Mouse (Mus musculus): ENCODE measurements at regions not wholly inside any gene's neighbourhood (a gene's known extent, or its start where the extent isn't known, plus 50 kb on each side); places are given as distances from the start of the nearest gene placed in this dataset.

GRCm38 (mm10) chr8:89426969-89427368 lies 383.0 kb upstream of the Sall1 start:
- Histone ChIP-seq H3K36me3 (no peaks in the 10 kb centered on the region), H3K9me3 (no peaks in the 10 kb centered on the region), H3K27ac (no peak overlapping the region), H3K4me3 (replicated peaks) (no peak overlapping the region), H3K4me2 (no peak overlapping the region), H3K27me3 (peaks cover 4% of the 10 kb centered on the region; the same call in 1 of the 2 replicates), H3K9ac (replicated peaks) (no peak overlapping the region), H3K4me1 (replicated peaks) (no peaks in the 10 kb centered on the region)
- no peak for ATAC-seq (ENCODE audit: insufficient number of reproducible peaks, insufficient read depth, low FRiP score, low TSS enrichment, low read depth)
- WGBS = 88% methylated on average over 3 of the region's 3 CpGs

DNA sequence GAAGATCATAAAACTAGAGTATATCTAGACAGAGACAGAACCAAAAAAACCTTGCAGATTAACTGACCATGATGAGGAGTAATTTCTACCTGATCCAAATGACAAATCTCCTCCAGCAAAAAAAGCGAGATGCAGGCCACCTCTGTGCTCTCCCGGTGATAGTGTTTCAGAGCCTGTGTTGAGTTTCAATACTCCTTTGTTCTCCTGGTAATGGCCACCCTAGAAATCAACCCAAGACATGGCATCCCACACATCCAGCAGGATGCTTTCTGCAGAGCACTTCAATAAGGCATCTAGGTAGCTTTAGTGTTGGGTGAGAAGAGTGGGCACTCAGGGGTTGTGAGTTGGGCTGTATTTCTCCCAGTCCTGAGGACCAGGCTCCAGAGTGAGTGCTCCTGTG lies 371.3 kb upstream of the Sall1 start:
- H3K27ac ChIP-seq = no peak overlapping the region
- no peak overlapping the region for H3K4me2 ChIP-seq
- WGBS = 84% methylated on average over 2 of the region's 2 CpGs
- H3K9ac ChIP-seq (replicated peaks) = no peak overlapping the region
- H3K4me1 ChIP-seq (replicated peaks) = peaks cover 9% of the 10 kb centered on the region
- H3K27me3 ChIP-seq = no peaks in the 10 kb centered on the region
- H3K36me3 ChIP-seq = no peaks in the 10 kb centered on the region
- no peak overlapping the region for H3K4me3 ChIP-seq (replicated peaks)
- no peaks in the 10 kb centered on the region for H3K9me3 ChIP-seq
- ATAC-seq (ENCODE audit: insufficient number of reproducible peaks, insufficient read depth, low FRiP score, low TSS enrichment, low read depth) = no peak

DNA sequence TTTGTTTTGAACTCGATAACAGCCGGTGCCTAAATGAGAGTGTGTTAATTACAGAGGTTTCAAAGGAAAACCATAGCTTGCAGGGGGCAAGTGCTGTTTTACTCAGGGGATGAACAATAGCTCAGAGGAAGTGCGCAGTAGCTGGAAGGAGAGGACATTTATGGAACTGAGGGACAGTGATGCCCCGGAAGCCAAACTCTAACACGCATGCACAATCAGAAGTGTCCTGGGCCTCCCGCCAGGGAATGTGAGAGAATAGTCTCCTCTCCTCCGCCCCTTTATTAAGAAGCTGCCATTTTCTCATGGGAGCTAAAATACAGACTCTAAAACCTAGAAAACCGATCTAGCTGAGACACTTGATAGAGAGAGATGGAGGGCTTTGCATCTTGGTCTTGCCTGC lies 368.5 kb upstream of the Sall1 start:
- Histone ChIP-seq H3K4me2 (no peak overlapping the region), H3K36me3 (no peaks in the 10 kb centered on the region), H3K9me3 (no peaks in the 10 kb centered on the region), H3K27me3 (no peaks in the 10 kb centered on the region), H3K4me3 (replicated peaks) (no peak overlapping the region), H3K4me1 (replicated peaks) (peaks cover 9% of the 10 kb centered on the region), H3K27ac (no peak overlapping the region), H3K9ac (replicated peaks) (no peak overlapping the region)
- ATAC-seq (ENCODE audit: insufficient number of reproducible peaks, insufficient read depth, low FRiP score, low TSS enrichment, low read depth) = no peak
- WGBS = 53% methylated on average over 8 of the region's 8 CpGs

- H3K9me3 ChIP-seq = no peaks in the 10 kb centered on the region
- no peaks in the 10 kb centered on the region for H3K27me3 ChIP-seq
- no peaks in the 10 kb centered on the region for H3K36me3 ChIP-seq
- peaks cover 9% of the 10 kb centered on the region for H3K4me1 ChIP-seq (replicated peaks)
- no peak overlapping the region for H3K4me3 ChIP-seq (replicated peaks)
- WGBS = 7% methylated on average over 7 of the region's 7 CpGs
- H3K27ac ChIP-seq = no peak overlapping the region
- no peak overlapping the region for H3K9ac ChIP-seq (replicated peaks)
- ATAC-seq (ENCODE audit: insufficient number of reproducible peaks, insufficient read depth, low FRiP score, low TSS enrichment, low read depth) = no peak
- no peak overlapping the region for H3K4me2 ChIP-seq
These were observed 368.1 kb upstream of the Sall1 start for GRCm38 (mm10) chr8:89412046-89412445.

DNA sequence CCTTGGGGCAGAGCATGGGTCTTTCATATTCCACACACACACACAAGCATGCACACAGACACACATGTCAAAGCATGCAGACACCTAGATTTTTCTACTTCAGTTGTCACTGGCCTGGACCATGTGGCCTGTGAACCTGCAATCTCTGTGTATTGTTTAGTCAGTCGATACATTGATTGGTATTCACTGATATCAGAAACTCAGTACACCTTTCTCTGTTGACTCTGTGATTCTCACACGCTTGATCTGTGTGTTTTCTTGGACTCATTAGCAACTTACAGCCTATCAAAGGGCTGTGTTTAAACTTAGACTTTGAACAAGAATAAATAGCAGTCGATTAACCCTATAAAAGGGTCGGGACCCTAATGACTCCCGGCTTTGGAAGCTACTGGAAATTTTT lies 362.7 kb upstream of the Sall1 start:
- no peak overlapping the region for H3K4me3 ChIP-seq (replicated peaks)
- 0 out of 2 replicates have a peak, but pooled peaks cover 1% of the 10 kb centered on the region for H3K4me1 ChIP-seq (replicated peaks)
- no peak overlapping the region for H3K9ac ChIP-seq (replicated peaks)
- ATAC-seq (ENCODE audit: insufficient number of reproducible peaks, insufficient read depth, low FRiP score, low TSS enrichment, low read depth) = no peak
- no peaks in the 10 kb centered on the region for H3K27me3 ChIP-seq
- WGBS = 80% methylated on average over 5 of the region's 5 CpGs
- no peak overlapping the region for H3K4me2 ChIP-seq
- no peaks in the 10 kb centered on the region for H3K9me3 ChIP-seq
- H3K27ac ChIP-seq = no peak overlapping the region
- H3K36me3 ChIP-seq = no peaks in the 10 kb centered on the region

DNA sequence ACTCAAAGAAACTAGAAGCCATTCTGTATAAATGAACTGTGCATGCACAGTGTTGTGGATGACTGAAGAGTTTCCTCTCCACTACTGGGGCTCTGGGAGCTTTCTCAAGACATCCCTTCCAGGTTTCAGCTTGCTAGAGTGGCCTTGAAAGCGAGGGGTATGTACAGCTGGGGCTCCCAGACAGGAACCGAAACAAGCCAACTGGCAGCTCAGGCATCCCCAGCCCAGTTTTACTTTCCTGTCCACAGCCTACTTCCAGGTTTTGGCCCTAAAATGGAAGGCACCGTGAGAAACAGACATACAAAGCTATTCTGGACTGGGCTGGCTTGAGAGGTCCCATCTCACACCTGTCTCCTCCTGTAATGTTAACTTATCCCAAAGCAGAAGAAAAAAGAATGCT lies 360.3 kb upstream of the Sall1 start:
- H3K9ac ChIP-seq (replicated peaks) = no peak overlapping the region
- H3K27ac ChIP-seq = no peak overlapping the region
- H3K36me3 ChIP-seq = no peaks in the 10 kb centered on the region
- H3K27me3 ChIP-seq = no peaks in the 10 kb centered on the region
- 91% methylated on average over 3 of the region's 3 CpGs for WGBS
- H3K9me3 ChIP-seq = no peaks in the 10 kb centered on the region
- ATAC-seq (ENCODE audit: insufficient number of reproducible peaks, insufficient read depth, low FRiP score, low TSS enrichment, low read depth) = no peak
- no peak overlapping the region for H3K4me2 ChIP-seq
- no peak overlapping the region for H3K4me3 ChIP-seq (replicated peaks)
- H3K4me1 ChIP-seq (replicated peaks) = no peaks in the 10 kb centered on the region

- ATAC-seq (ENCODE audit: insufficient number of reproducible peaks, insufficient read depth, low FRiP score, low TSS enrichment, low read depth) = no peak
- Histone ChIP-seq H3K4me3 (replicated peaks) (no peak overlapping the region), H3K9ac (replicated peaks) (no peak overlapping the region), H3K36me3 (no peaks in the 10 kb centered on the region), H3K9me3 (no peaks in the 10 kb centered on the region), H3K27ac (no peak overlapping the region), H3K4me1 (replicated peaks) (no peaks in the 10 kb centered on the region), H3K4me2 (no peak overlapping the region), H3K27me3 (no peaks in the 10 kb centered on the region)
These were observed 352.7 kb upstream of the Sall1 start for GRCm38 (mm10) chr8:89396673-89397072.

DNA sequence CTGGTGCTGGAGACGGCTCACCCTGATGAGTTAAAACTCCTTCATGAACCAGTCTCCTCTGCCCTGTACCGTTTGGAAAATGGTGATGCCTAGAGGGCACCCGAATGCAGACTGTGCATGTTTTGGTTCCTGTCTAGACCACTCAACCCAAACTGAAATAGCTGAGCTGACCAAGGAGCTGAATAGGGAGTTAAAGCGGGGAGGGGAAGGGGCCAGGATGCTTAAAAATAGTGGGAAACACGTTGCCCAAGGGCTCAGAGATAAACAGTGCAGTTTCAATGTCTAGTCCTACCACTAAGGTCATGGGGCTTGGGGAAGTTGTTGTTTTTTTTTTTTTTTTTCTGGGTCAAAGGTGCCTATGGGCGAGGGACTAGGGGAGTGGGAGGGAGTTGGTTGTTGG lies 348.8 kb upstream of the Sall1 start:
- no peak overlapping the region for H3K4me2 ChIP-seq
- no peak for ATAC-seq (ENCODE audit: insufficient number of reproducible peaks, insufficient read depth, low FRiP score, low TSS enrichment, low read depth)
- no peaks in the 10 kb centered on the region for H3K9me3 ChIP-seq
- H3K9ac ChIP-seq (replicated peaks) = no peak overlapping the region
- H3K4me3 ChIP-seq (replicated peaks) = no peak overlapping the region
- 80% methylated on average over 6 of the region's 6 CpGs for WGBS
- no peaks in the 10 kb centered on the region for H3K36me3 ChIP-seq
- no peak overlapping the region for H3K27ac ChIP-seq
- peaks cover 21% of the 10 kb centered on the region for H3K4me1 ChIP-seq (replicated peaks)
- peaks cover 4% of the 10 kb centered on the region; the same call in 1 of the 2 replicates for H3K27me3 ChIP-seq

DNA sequence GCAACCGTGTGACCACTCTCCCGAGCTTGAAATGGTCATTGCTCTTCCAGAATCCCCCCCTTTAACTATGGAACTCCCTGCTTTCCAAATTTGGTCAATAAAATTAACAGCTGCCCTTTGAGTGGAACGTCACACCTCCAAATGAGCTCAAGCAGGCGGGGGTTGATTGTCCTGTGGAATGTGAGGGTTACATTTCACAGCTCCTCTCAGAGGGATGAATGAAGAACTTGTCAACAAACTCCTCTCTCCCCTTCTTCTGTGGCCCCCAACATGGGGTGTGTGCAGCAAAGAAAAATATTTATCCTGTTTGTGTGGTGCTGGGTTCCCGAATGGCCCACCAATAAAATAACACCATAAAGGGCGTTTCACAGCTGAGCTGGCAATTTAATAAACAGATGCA lies 344.8 kb upstream of the Sall1 start:
- H3K4me3 ChIP-seq (replicated peaks) = no peak overlapping the region
- peak overlapping the region; percentile 47 for H3K27ac ChIP-seq
- H3K4me2 ChIP-seq = peak overlapping the region; percentile 1; the same call in 1 of the 2 replicates
- 8% methylated on average over 6 of the region's 6 CpGs for WGBS
- peaks cover 51% of the 10 kb centered on the region for H3K4me1 ChIP-seq (replicated peaks)
- no peak overlapping the region for H3K9ac ChIP-seq (replicated peaks)
- peaks cover 12% of the 10 kb centered on the region; the same call in 1 of the 2 replicates for H3K27me3 ChIP-seq
- H3K36me3 ChIP-seq = no peaks in the 10 kb centered on the region
- ATAC-seq (ENCODE audit: insufficient number of reproducible peaks, insufficient read depth, low FRiP score, low TSS enrichment, low read depth) = no peak
- H3K9me3 ChIP-seq = no peaks in the 10 kb centered on the region

DNA sequence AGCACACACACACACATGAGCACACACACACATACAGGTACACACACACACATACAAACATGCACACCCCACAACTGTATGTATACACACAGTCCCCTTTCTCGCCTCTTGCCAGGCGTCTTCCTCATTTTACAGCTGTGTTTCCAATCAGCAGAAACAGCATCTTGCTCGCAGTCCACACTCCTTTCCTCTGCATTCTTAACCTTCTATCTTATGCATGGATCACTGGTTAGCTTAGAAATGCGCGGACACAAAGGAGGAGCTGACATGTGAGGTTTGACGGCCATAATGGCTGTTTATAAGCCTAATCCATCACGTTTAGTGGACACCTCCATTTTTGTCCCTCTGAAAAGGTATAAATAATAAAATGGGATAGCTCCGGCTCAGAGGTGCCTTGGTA lies 343.3 kb upstream of the Sall1 start:
- WGBS = 21% methylated on average over 8 of the region's 8 CpGs

GRCm38 (mm10) chr8:89385028-89385427 lies 341.1 kb upstream of the Sall1 start:
- no peak overlapping the region for H3K9ac ChIP-seq (replicated peaks)
- H3K27me3 ChIP-seq = peaks cover 14% of the 10 kb centered on the region; the same call in 1 of the 2 replicates
- H3K27ac ChIP-seq = no peak overlapping the region
- ATAC-seq (ENCODE audit: insufficient number of reproducible peaks, insufficient read depth, low FRiP score, low TSS enrichment, low read depth) = no peak
- no peak overlapping the region for H3K4me3 ChIP-seq (replicated peaks)
- no peak overlapping the region for H3K4me2 ChIP-seq
- WGBS = 76% methylated on average over 5 of the region's 5 CpGs
- peaks cover 66% of the 10 kb centered on the region for H3K4me1 ChIP-seq (replicated peaks)
- no peaks in the 10 kb centered on the region for H3K9me3 ChIP-seq
- H3K36me3 ChIP-seq = no peaks in the 10 kb centered on the region

More for the DNA sequence above, 343.3 kb upstream of the Sall1 start:
- peak overlapping the region; percentile 26 for H3K4me2 ChIP-seq
- H3K9ac ChIP-seq (replicated peaks) = no peak overlapping the region
- H3K4me1 ChIP-seq (replicated peaks) = peaks cover 65% of the 10 kb centered on the region
- no peak for ATAC-seq (ENCODE audit: insufficient number of reproducible peaks, insufficient read depth, low FRiP score, low TSS enrichment, low read depth)
- H3K4me3 ChIP-seq (replicated peaks) = no peak overlapping the region
- H3K27me3 ChIP-seq = peaks cover 14% of the 10 kb centered on the region; the same call in 1 of the 2 replicates
- H3K36me3 ChIP-seq = no peaks in the 10 kb centered on the region
- H3K27ac ChIP-seq = peak overlapping the region; percentile 56; the same call in 1 of the 2 replicates
- no peaks in the 10 kb centered on the region for H3K9me3 ChIP-seq

- H3K9ac ChIP-seq (replicated peaks) = no peak overlapping the region
- H3K4me2 ChIP-seq = no peak overlapping the region
- no peak for ATAC-seq (ENCODE audit: insufficient number of reproducible peaks, insufficient read depth, low FRiP score, low TSS enrichment, low read depth)
- H3K27me3 ChIP-seq = peaks cover 14% of the 10 kb centered on the region; the same call in 1 of the 2 replicates
- no peaks in the 10 kb centered on the region for H3K9me3 ChIP-seq
- peaks cover 56% of the 10 kb centered on the region for H3K4me1 ChIP-seq (replicated peaks)
- H3K36me3 ChIP-seq = no peaks in the 10 kb centered on the region
- H3K4me3 ChIP-seq (replicated peaks) = no peak overlapping the region
- 47% methylated on average over 5 of the region's 5 CpGs for WGBS
- H3K27ac ChIP-seq = no peak overlapping the region
These were observed 339.8 kb upstream of the Sall1 start for GRCm38 (mm10) chr8:89383781-89384180.
